Mouse (Mus musculus): Measurements from ENCODE around the gene Gigyf1. TPM values are rescaled to one million over a fixed set of nuclear protein-coding genes. Genes with fewer than 3 reads are reported as not detected.

The Gigyf1 gene
- polyA plus RNA-seq, 1 experiment from 2014 or later: 5.2 TPM

DNA sequence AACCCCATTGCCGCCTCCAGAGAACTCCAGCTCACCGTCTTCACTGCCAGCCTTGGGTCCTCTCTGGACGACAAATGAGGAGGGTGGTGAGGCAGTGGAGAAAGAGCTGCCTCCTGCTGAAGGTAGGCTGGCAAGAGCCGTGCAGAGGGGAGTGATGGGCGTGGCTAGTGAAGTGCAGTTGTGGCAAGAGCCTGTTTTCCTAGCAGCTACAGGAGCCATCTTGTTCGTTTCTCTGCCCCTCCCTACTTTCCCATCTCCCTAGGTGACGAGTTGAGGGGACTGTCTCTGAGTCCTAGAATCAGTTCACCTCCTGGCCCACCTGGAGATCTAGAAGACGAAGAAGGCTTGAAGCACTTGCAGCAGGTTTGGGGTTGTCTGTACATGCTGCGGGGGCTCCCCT lies 3.5 kb downstream of the Gigyf1 start:
- H3K36me3 ChIP-seq (ENCODE audit: control insufficient read depth, insufficient read depth, low read length): peaks cover 57% of the 10 kb centered on the region
- TF ChIP-seq EP300 (optimal IDR thresholded peaks at IDR 0.05) (no peak), CTCF (IDR thresholded peaks at IDR 0.05; ENCODE audit: low read depth) (no peak)
- H3K4me2 ChIP-seq (replicated peaks; ENCODE audit: low read depth): no peak overlapping the region
- H3K4me3 ChIP-seq (ENCODE audit: low read depth, low read length): no peak overlapping the region
- H3K27me3 ChIP-seq (ENCODE audit: control insufficient read depth, insufficient read depth, low read length): no peaks in the 10 kb centered on the region
- H3K27ac ChIP-seq (replicated peaks): no peak overlapping the region
- no peaks in the 10 kb centered on the region for H3K4me1 ChIP-seq (replicated peaks; ENCODE audit: control insufficient read depth, insufficient read depth)
- no peaks in the 10 kb centered on the region for H3K9me3 ChIP-seq (ENCODE audit: control insufficient read depth, low read length)
- WGBS: 72% methylated on average over 9 of the region's 9 CpGs
- no peak overlapping the region for H3K9ac ChIP-seq (ENCODE audit: low read length)
- ATAC-seq (ENCODE audit: low FRiP score, low TSS enrichment) (no peak), DNase-seq (ENCODE audit: low spot score) (peak; percentile 16)

DNA sequence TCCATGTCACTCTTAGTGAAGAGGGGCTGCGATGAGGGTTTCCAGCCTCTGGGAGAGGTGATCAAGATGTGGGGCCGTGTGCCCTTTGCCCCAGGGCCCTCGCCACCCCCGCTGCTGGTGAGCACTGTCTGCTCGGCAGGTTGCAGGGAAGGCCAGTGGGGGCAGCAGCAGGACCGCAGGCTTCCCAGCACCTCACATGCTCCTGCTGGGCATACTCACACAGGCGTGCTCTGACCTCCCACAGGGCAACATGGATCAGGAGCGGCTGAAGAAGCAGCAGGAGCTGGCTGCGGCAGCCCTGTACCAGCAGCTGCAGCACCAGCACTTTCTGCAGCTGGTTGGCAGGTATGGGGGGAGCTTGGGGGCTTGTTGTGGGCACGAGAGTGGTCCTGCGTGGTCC lies 4.4 kb downstream of the Gigyf1 start:
- no peaks in the 10 kb centered on the region for H3K9me3 ChIP-seq (ENCODE audit: control insufficient read depth, low read length)
- no peak overlapping the region for H3K27ac ChIP-seq (replicated peaks)
- H3K4me1 ChIP-seq (replicated peaks; ENCODE audit: control insufficient read depth, insufficient read depth): no peaks in the 10 kb centered on the region
- no peak for DNase-seq (ENCODE audit: low spot score)
- no peak overlapping the region for H3K4me3 ChIP-seq (ENCODE audit: low read depth, low read length)
- TF ChIP-seq CTCF (IDR thresholded peaks at IDR 0.05; ENCODE audit: low read depth) (no peak), EP300 (optimal IDR thresholded peaks at IDR 0.05) (no peak)
- peaks cover 61% of the 10 kb centered on the region for H3K36me3 ChIP-seq (ENCODE audit: control insufficient read depth, insufficient read depth, low read length)
- no peak for ATAC-seq (ENCODE audit: low FRiP score, low TSS enrichment)
- H3K9ac ChIP-seq (ENCODE audit: low read length): no peak overlapping the region
- H3K27me3 ChIP-seq (ENCODE audit: control insufficient read depth, insufficient read depth, low read length): no peaks in the 10 kb centered on the region
- 74% methylated on average over 11 of the region's 11 CpGs for WGBS
- H3K4me2 ChIP-seq (replicated peaks; ENCODE audit: low read depth): no peak overlapping the region

DNA sequence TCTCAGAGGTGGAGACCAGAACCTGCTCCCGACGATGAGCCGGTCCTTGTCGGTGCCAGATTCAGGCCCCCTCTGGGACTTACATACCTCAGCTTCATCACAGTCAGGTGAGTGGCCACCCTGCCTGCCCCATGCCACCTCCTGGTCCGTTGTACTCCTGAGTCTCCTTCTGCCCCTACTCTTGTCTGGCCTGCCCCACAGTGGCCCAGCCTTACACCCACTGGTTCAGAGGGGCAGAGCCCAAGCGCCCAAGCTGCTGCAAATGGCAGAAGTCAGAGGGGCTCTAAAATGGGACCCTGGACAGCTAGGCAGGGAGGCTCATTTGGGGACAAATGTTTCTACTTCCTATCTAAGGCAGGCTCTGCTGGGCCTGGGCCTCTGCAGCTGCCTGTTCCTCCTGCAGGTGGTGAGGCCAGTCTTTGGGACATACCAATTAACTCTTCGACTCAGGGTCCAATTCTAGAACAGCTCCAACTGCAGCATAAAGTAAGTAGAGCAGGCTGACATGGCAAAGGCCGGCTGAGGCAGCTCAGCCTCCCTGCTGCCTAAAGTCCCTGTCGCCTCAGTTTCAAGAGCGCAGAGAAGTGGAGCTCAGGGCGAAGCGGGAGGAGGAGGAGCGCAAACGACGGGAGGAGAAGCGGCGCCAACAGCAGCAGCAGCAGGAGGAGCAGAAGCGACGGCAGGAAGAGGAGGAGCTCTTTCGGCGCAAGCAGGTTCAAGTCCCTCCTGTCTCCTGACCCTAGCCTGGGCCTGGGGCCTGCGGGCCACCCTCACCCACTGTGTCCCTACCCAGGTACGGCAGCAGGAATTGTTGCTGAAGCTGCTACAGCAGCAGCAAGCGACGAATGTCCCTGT lies 5.3 kb downstream of the Gigyf1 start:
- Histone ChIP-seq H3K36me3 (ENCODE audit: control insufficient read depth, insufficient read depth, low read length) (peaks cover 69% of the 10 kb centered on the region), H3K27ac (replicated peaks) (no peak overlapping the region)
- no peak for ATAC-seq (ENCODE audit: low FRiP score, low TSS enrichment)

DNA sequence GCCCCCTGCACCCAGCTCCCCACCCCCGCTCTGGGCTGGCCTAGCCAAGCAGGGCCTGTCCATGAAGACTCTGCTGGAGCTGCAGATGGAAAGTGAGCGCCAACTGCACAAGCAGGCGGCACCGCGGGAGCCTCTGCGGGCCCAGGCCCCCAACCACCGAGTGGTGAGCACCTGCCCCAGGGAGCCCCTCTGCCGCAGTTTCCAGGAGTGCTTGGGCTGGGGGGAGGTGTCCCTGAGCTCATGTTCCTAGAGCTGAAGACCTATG lies 5.8 kb downstream of the Gigyf1 start:
- no peak overlapping the region for H3K9ac ChIP-seq (ENCODE audit: low read length)
- no peak overlapping the region for H3K4me3 ChIP-seq (ENCODE audit: low read depth, low read length)
- H3K27ac ChIP-seq (replicated peaks): no peak overlapping the region
- H3K9me3 ChIP-seq (ENCODE audit: control insufficient read depth, low read length): no peaks in the 10 kb centered on the region
- H3K4me2 ChIP-seq (replicated peaks; ENCODE audit: low read depth): no peak overlapping the region
- WGBS: 93% methylated on average over 8 of the region's 8 CpGs
- peaks cover 71% of the 10 kb centered on the region for H3K36me3 ChIP-seq (ENCODE audit: control insufficient read depth, insufficient read depth, low read length)
- TF ChIP-seq CTCF (IDR thresholded peaks at IDR 0.05; ENCODE audit: low read depth) (no peak), EP300 (optimal IDR thresholded peaks at IDR 0.05) (no peak)
- ATAC-seq (ENCODE audit: low FRiP score, low TSS enrichment) (no peak), DNase-seq (ENCODE audit: low spot score) (no peak)
- no peaks in the 10 kb centered on the region for H3K4me1 ChIP-seq (replicated peaks; ENCODE audit: control insufficient read depth, insufficient read depth)
- no peaks in the 10 kb centered on the region for H3K27me3 ChIP-seq (ENCODE audit: control insufficient read depth, insufficient read depth, low read length)

More for the DNA sequence above, 5.3 kb downstream of the Gigyf1 start:
- no peak for DNase-seq (ENCODE audit: low spot score)
- Histone ChIP-seq H3K4me3 (ENCODE audit: low read depth, low read length) (no peak overlapping the region), H3K9ac (ENCODE audit: low read length) (no peak overlapping the region), H3K9me3 (ENCODE audit: control insufficient read depth, low read length) (no peaks in the 10 kb centered on the region), H3K27me3 (ENCODE audit: control insufficient read depth, insufficient read depth, low read length) (no peaks in the 10 kb centered on the region), H3K4me1 (replicated peaks; ENCODE audit: control insufficient read depth, insufficient read depth) (no peaks in the 10 kb centered on the region), H3K4me2 (replicated peaks; ENCODE audit: low read depth) (no peak overlapping the region)
- 79% methylated on average over 25 of the region's 25 CpGs for WGBS
- TF ChIP-seq CTCF (IDR thresholded peaks at IDR 0.05; ENCODE audit: low read depth) (peak; percentile 22; the same call in 1 of the 2 replicates), EP300 (optimal IDR thresholded peaks at IDR 0.05) (no peak)

DNA sequence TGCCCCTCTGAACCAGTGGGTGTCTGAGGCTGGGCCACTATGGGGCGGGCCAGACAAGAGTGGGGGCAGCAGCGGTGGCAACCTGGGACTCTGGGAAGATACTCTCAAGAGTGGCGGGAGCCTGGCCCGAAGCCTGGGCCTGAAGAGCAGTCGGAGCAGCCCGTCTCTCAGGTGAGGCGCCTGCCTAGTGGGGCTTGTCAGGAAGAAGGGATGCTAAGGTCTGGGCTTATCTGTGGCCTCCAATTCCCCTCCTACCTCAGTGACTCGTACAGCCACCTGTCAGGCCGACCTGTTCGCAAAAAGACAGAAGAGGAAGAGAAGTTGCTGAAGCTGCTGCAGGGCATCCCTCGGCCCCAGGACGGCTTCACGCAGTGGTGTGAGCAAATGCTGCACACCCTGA lies 6.3 kb downstream of the Gigyf1 start:
- no peak overlapping the region for H3K4me2 ChIP-seq (replicated peaks; ENCODE audit: low read depth)
- no peak for TF ChIP-seq CTCF (IDR thresholded peaks at IDR 0.05; ENCODE audit: low read depth)
- no peak for TF ChIP-seq EP300 (optimal IDR thresholded peaks at IDR 0.05)
- no peaks in the 10 kb centered on the region for H3K4me1 ChIP-seq (replicated peaks; ENCODE audit: control insufficient read depth, insufficient read depth)
- H3K9ac ChIP-seq (ENCODE audit: low read length): no peak overlapping the region
- 83% methylated on average over 9 of the region's 13 CpGs for WGBS
- H3K36me3 ChIP-seq (ENCODE audit: control insufficient read depth, insufficient read depth, low read length): peaks cover 76% of the 10 kb centered on the region
- no peaks in the 10 kb centered on the region for H3K9me3 ChIP-seq (ENCODE audit: control insufficient read depth, low read length)
- no peak for DNase-seq (ENCODE audit: low spot score)
- H3K4me3 ChIP-seq (ENCODE audit: low read depth, low read length): no peak overlapping the region
- ATAC-seq (ENCODE audit: low FRiP score, low TSS enrichment): no peak
- H3K27ac ChIP-seq (replicated peaks): no peak overlapping the region
- no peaks in the 10 kb centered on the region for H3K27me3 ChIP-seq (ENCODE audit: control insufficient read depth, insufficient read depth, low read length)

DNA sequence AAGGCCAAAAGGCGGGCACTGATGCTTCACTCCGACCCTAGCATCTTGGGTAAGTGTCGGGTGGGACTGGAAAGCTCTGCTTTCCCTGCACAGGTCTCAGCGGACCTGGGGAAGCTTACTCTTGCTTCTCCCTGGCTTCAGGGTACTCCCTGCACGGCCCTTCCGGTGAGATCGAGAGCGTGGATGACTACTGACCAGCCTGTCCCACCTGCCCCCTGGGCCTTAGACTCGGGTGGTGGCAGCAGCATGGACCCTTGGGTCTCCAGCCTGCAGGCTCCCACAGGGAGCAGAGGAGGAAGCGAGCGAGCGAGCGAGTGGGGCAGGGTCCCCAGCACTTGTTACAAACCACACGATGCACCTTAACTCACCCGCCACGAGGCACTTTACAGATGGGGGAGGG lies 7.2 kb downstream of the Gigyf1 start:
- Histone ChIP-seq H3K9ac (ENCODE audit: low read length) (no peak overlapping the region), H3K36me3 (ENCODE audit: control insufficient read depth, insufficient read depth, low read length) (peaks cover 72% of the 10 kb centered on the region), H3K27me3 (ENCODE audit: control insufficient read depth, insufficient read depth, low read length) (no peaks in the 10 kb centered on the region), H3K27ac (replicated peaks) (no peak overlapping the region), H3K4me3 (ENCODE audit: low read depth, low read length) (no peak overlapping the region), H3K9me3 (ENCODE audit: control insufficient read depth, low read length) (no peaks in the 10 kb centered on the region), H3K4me2 (replicated peaks; ENCODE audit: low read depth) (no peak overlapping the region), H3K4me1 (replicated peaks; ENCODE audit: control insufficient read depth, insufficient read depth) (peaks cover 2% of the 10 kb centered on the region)
- no peak for DNase-seq (ENCODE audit: low spot score)
- no peak for ATAC-seq (ENCODE audit: low FRiP score, low TSS enrichment)
- TF ChIP-seq EP300 (optimal IDR thresholded peaks at IDR 0.05) (no peak), CTCF (IDR thresholded peaks at IDR 0.05; ENCODE audit: low read depth) (no peak)
- 70% methylated on average over 16 of the region's 16 CpGs for WGBS
